Mouse (Mus musculus) thymus, adult 2 months (tissue): ENCODE data around the gene Ctbp2. TPM values are rescaled to one million over a fixed set of nuclear protein-coding genes. Genes with fewer than 3 reads are reported as not detected.

Experiments used
- DNase-seq: peaks from one replicate; pipeline ENCODE4 v3.0.0; 2021
- H3K27ac ChIP-seq: fragments of 200-500 bp; 2 replicates; pipeline ENCODE4 v1.5.1; 2012; ENCODE audit warnings: low read length, control low read depth; ENCODE audit not compliant: control insufficient read depth, insufficient read depth
- H3K27me3 ChIP-seq: fragments of 200-500 bp; 2 replicates; pipeline ENCODE4 v1.6.1; 2012; ENCODE audit warnings: mild to moderate bottlenecking, low read length, moderate library complexity, mixed read lengths; ENCODE audit not compliant: control insufficient read depth, insufficient read depth
- H3K36me3 ChIP-seq: fragments of 200-500 bp; 2 replicates; pipeline ENCODE4 v1.6.1; 2012; ENCODE audit warnings: mild to moderate bottlenecking, low read length, moderate library complexity; ENCODE audit not compliant: control insufficient read depth, insufficient read depth
- H3K4me1 ChIP-seq: fragments of 200-500 bp; replicated peaks from 2 replicates; pipeline ENCODE4 v1.6.1; 2012; ENCODE audit warnings: low read length; ENCODE audit not compliant: control insufficient read depth, insufficient read depth
- H3K4me3 ChIP-seq: fragments of 200-500 bp; 2 replicates; pipeline ENCODE4 v1.5.1; 2012; ENCODE audit warnings: mild to moderate bottlenecking, low read length, control low read depth, moderate library complexity; ENCODE audit not compliant: control insufficient read depth, insufficient read depth
- CTCF ChIP-seq: fragments of 200-500 bp; IDR thresholded peaks from 2 replicates; pipeline ENCODE4 v1.5.1; 2012; ENCODE audit warnings: mild to moderate bottlenecking, control low read depth, low read length, moderate library complexity, borderline replicate concordance; ENCODE audit not compliant: control insufficient read depth, poor library complexity, insufficient read depth; ENCODE audit errors: extremely low read depth
- POLR2A ChIP-seq: fragments of 200-500 bp; IDR thresholded peaks from 2 replicates; pipeline ENCODE4 v1.6.1; 2012; ENCODE audit warnings: mild to moderate bottlenecking, low read length, control low read depth, moderate library complexity; ENCODE audit not compliant: control insufficient read depth, poor library complexity, insufficient read depth; ENCODE audit errors: extremely low read depth
- WGBS: fragments of 180-500 bp; shearing (Covaris S2); methylation state at CpG from one replicate; pipeline ENCODE4 v1.1.7; 2018; 5-methylcytosine and 5-hydroxymethylcytosine counted together
- polyA plus RNA-seq: library from polyadenylated mRNA; depleted of rRNA; stranded (reverse); fragments of >200 nt; gene quantifications from 2 replicates; pipeline ENCODE4 v1.2.3, GENCODE M21; 2012

The Ctbp2 gene
- polyA plus RNA-seq, 1 experiment, result 14.0 TPM

- Histone ChIP-seq H3K4me1 (no peaks in the 10 kb centered on the region), H3K4me3 (no peak overlapping the region), H3K36me3 (no peaks in the 10 kb centered on the region), H3K27me3 (no peaks in the 10 kb centered on the region), H3K27ac (no peak overlapping the region)
- no peak for DNase-seq
- no peak for TF ChIP-seq CTCF
- TF ChIP-seq POLR2A, result no peak
- WGBS, result 96% methylated on average over 5 of the region's 5 CpGs
Measured at GRCm38 (mm10) chr7:133132702-133133101, 8.5 kb upstream of the Ctbp2 start.

DNA sequence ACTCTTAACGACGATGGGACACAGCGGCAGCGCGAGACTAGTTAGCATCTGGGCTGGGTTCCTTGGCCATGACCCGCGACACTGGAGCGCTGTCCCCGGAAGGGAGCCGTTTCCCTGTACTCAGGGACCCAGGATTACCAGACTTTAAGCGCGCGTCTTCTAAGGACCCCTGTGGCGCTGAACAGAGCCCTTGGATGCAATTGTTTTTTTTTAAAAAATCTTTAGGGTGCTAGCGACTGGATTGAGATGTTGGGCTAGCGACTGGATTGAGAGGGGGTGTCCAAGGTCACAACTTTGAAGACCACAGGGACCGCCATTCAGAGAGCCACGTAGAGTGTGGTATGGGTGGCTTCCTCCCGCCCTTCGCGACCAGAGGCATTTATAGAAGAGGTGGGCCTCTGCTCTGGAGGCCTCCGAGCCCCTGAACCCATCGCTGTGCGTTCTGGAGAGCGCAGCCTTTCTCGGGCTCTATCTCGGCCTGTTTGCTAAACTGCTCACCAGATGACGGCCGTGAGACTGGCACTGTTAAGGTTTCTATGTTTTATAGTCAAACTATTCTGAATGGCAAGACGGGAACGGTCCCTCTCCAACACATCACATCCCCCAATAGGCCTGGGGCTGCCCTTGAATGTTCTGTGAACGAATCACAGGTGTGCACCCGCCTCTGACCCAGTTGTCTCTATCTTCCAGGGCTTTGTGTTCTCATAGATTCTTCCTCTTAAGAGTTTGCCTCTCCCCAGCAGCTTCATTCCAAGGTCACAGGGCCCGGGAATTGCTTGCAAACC is 739 bp upstream of the Ctbp2 start:
- Histone ChIP-seq H3K4me1 (peaks cover 2% of the 10 kb centered on the region; the same call in 1 of the 2 replicates), H3K4me3 (no peak overlapping the region), H3K27me3 (peaks cover 14% of the 10 kb centered on the region), H3K27ac (no peak overlapping the region), H3K36me3 (no peaks in the 10 kb centered on the region)
- no peak for DNase-seq
- no peak for TF ChIP-seq CTCF
- TF ChIP-seq POLR2A, result no peak
- 61% methylated on average over 34 of the region's 34 CpGs for WGBS

DNA sequence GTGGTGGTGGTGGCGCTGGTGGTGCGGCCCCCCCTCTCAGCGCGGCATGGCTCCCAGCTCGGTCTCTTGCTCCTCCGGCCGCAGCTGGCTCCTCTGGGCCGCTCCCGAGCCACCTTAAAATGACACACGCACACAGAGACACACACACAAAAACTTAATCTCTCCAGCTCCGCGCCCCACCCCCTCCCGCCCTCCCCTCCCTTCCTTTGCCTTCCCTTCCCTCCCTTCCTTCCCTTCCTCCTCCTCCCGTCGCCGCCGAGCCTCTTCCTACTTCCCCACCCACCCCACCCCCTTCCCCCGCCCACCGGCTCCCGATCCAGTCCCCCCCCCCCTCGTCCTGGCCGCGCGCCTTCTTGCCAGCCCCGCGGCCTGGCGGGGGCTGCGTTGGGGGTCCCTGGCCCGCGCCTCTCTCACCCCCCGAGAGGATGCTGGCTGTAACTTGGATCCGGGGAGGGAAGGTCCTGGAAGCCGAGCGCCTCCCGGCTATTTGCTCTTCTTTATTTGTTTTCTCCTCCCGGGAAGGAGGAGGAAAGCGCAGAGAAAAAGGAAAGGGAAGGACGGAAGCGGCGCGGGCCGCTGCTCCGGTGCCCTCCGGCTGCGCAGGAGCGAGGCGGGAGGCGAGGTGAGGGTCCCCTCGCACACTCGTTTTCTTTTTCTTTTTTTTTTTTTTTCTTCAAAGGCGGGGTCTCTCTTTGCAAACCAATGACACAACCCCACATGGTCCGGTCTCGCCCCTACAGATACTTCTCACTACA is 733 bp downstream of the Ctbp2 start, which contains the start of gene Fgfr2:
Gene Fgfr2 (minus strand): TSS at position 107 of the 755 bp plus-strand sequence.
- peaks cover 2% of the 10 kb centered on the region; the same call in 1 of the 2 replicates for H3K4me1 ChIP-seq
- WGBS, result 1% methylated on average over 48 of the region's 53 CpGs
- peak within 1 kb of the TSS; percentile 41 for H3K4me3 ChIP-seq
- DNase-seq, result no peak
- H3K27ac ChIP-seq, result no peak within 1 kb of the TSS
- no peaks in the 10 kb centered on the region for H3K36me3 ChIP-seq
- H3K27me3 ChIP-seq, result peaks cover 14% of the 10 kb centered on the region
- TF ChIP-seq CTCF (no peak), POLR2A (no peak)

DNA sequence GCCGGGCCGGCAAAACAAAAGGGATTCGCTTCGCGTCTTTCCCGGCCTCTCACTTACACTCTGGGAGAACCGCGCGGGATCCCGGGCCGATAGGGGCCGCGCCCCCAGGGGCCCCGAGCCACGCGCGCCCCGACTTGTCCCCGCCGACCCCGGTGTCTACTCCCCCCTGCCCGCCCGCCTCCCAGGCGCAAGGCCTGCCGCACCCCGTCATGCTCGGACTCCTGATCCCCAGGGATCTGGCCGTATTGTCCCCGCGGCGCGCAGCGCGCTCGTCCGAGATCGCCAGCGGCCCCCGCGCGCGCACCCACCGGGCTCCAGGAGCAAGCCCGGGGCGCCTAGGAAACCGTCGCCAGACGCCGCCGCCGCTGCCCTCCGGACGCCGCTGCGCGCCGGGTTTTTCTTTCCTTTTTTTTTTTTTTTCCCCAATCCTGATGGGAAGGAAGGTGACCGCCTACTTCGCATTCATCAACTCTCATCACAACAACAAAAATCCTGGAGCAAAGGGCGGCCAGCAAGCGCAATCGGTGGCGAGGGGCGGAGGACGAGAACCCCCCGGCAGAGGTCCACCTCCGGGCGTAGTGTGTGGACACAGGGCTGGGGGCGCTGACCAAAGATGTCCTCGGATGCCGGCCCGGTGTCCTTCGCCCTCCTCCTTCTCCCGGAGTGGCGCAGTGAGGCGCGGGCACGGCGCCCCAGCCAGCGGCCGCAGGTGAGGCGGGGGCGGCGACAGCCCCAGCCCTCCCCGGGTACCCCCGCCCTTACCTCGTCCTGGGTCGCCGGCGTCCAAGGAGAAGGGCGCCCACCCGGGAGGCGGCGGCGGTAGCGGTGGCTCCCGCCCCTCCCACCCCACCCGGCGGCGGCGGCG is 1.5 kb downstream of the Ctbp2 start:
- no peak overlapping the region for H3K27ac ChIP-seq
- WGBS, result 1% methylated on average over 87 of the region's 102 CpGs
- no peak for DNase-seq
- TF ChIP-seq CTCF (no peak), POLR2A (no peak)
- peaks cover 14% of the 10 kb centered on the region for H3K27me3 ChIP-seq
- H3K4me3 ChIP-seq, result peak overlapping the region; percentile 41
- H3K4me1 ChIP-seq, result peaks cover 2% of the 10 kb centered on the region; the same call in 1 of the 2 replicates
- no peaks in the 10 kb centered on the region for H3K36me3 ChIP-seq

DNA sequence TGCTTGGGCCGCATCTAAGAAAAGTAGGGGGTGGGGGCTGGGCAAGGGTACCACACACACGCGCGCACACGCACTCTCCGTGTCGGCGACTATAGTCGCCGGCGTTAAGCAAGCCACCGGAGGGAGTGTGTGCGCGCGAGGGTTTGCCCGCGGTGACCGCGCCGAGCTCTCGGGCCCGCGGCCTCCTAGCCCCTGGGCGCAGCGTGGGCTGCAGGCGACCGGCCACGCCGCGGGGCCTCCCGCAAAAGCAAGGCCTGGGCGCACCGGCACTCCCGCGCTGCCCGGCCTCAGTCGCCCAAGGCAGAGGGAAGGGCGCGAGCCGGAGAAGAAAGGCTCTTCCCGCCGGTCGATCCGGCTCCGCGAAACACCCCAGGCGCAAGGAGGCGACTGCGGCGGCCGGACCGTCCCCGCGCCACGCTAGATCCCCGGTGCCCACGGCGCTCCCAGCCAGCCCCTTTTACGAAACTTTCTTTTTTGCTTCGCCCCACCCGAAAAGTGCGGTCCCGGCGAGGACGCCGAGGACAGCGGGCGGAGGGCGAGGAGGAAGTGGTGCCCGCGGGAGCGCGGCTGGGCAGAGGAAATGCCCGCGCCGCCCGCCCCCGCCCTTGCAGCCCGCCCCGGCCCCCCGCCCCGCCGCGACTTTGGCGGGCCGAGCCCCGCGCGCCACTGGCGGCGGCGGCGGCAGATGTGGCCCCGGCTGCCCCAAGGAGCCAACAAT is 2.3 kb downstream of the Ctbp2 start:
- Histone ChIP-seq H3K4me3 (peak overlapping the region; percentile 41), H3K27me3 (peaks cover 14% of the 10 kb centered on the region), H3K27ac (no peak overlapping the region), H3K4me1 (peaks cover 2% of the 10 kb centered on the region; the same call in 1 of the 2 replicates), H3K36me3 (no peaks in the 10 kb centered on the region)
- whole genome bisulfite sequencing, result 1% methylated on average over 94 of the region's 94 CpGs
- DNase-seq, result no peak
- TF ChIP-seq POLR2A (no peak), CTCF (no peak)

GRCm38 (mm10) chr7:133121080-133121607 is 3.0 kb downstream of the Ctbp2 start:
- Histone ChIP-seq H3K27me3 (peaks cover 14% of the 10 kb centered on the region), H3K36me3 (no peaks in the 10 kb centered on the region), H3K4me1 (peaks cover 2% of the 10 kb centered on the region; the same call in 1 of the 2 replicates), H3K4me3 (peak overlapping the region; percentile 40), H3K27ac (no peak overlapping the region)
- 46% methylated on average over 14 of the region's 14 CpGs for WGBS
- no peak for DNase-seq
- TF ChIP-seq POLR2A (no peak), CTCF (no peak)
